Mouse (Mus musculus) neural tube, embryonic 11.5 days (tissue): ENCODE measurements around the gene Zfp423. TPM values are rescaled to one million over a fixed set of nuclear protein-coding genes. Genes with fewer than 3 reads are reported as not detected.

Experiments used
- ATAC-seq: fragments of 200-750 bp; cut with Nextera tagmentation; 2 replicates; pipeline ENCODE4 v1.8.0; 2017; ENCODE audit warnings: moderate number of reproducible peaks, mild to moderate bottlenecking, moderate TSS enrichment, moderate library complexity; ENCODE audit not compliant: insufficient read depth, low FRiP score, low TSS enrichment
- DNase-seq: peaks from one replicate; pipeline ENCODE4 v3.0.0-alpha.2; 2015; ENCODE audit warnings: low spot score
- H3K27ac ChIP-seq: fragments of 300-500 bp; sonication (generic); 2 replicates; pipeline ENCODE4 v1.5.1; 2014; ENCODE audit warnings: low read depth, mild to moderate bottlenecking, low read length
- H3K27me3 ChIP-seq: fragments of 300-500 bp; sonication (generic); 2 replicates; pipeline ENCODE4 v1.6.1; 2014; ENCODE audit warnings: mild to moderate bottlenecking, low read length, mixed read lengths; ENCODE audit not compliant: control insufficient read depth, insufficient read depth
- H3K36me3 ChIP-seq: fragments of 300-500 bp; sonication (generic); 2 replicates; pipeline ENCODE4 v1.6.1; 2014; ENCODE audit warnings: mild to moderate bottlenecking, low read length, moderate library complexity, mixed read lengths; ENCODE audit not compliant: control insufficient read depth, insufficient read depth
- H3K4me1 ChIP-seq: fragments of 300-500 bp; sonication (generic); 2 replicates; pipeline ENCODE4 v1.6.1; 2014; ENCODE audit warnings: low read length, mixed read lengths; ENCODE audit not compliant: control insufficient read depth, insufficient read depth
- H3K4me2 ChIP-seq: fragments of 300-500 bp; sonication (generic); 2 replicates; pipeline ENCODE4 v1.6.1; 2014; ENCODE audit warnings: low read depth, mild to moderate bottlenecking, moderate library complexity
- H3K4me3 ChIP-seq: fragments of 300-500 bp; sonication (generic); 2 replicates; pipeline ENCODE4 v1.5.1; 2014; ENCODE audit warnings: low read depth, low read length
- H3K9ac ChIP-seq: fragments of 300-500 bp; sonication (generic); 2 replicates; pipeline ENCODE4 v1.6.1; 2014; ENCODE audit warnings: mild to moderate bottlenecking, low read length
- H3K9me3 ChIP-seq: fragments of 300-500 bp; sonication (generic); 2 replicates; pipeline ENCODE4 v1.6.1; 2016; ENCODE audit warnings: low read length; ENCODE audit not compliant: control insufficient read depth
- WGBS: fragments of 180-500 bp; shearing (Covaris S2); extraction: QIAGEN DNeasy Blood & Tissue Kit; methylation state at CpG from one replicate; pipeline ENCODE4 v1.1.7; 2014; 5-methylcytosine and 5-hydroxymethylcytosine counted together
- polyA plus RNA-seq: library from polyadenylated mRNA; unstranded; fragments of >200 nt; fragmentation: Nextera tagmentation; extraction: Ambion mirVana; gene quantifications from 2 replicates; pipeline ENCODE4 v1.2.1, GENCODE M21; 2014

The Zfp423 gene
- polyA plus RNA-seq, 1 experiment from 2014 or later = 40.7 TPM

GRCm38 (mm10) chr8:87957871-87958450 is 1.4 kb downstream of the Zfp423 start:
- Histone ChIP-seq H3K4me1 (peaks cover 48% of the 10 kb centered on the region), H3K27me3 (peaks cover 7% of the 10 kb centered on the region; the same call in 1 of the 2 replicates), H3K4me3 (peak overlapping the region; percentile 95), H3K9ac (peak overlapping the region; percentile 96), H3K4me2 (peak overlapping the region; percentile 92), H3K9me3 (no peaks in the 10 kb centered on the region), H3K36me3 (no peaks in the 10 kb centered on the region), H3K27ac (peak overlapping the region; percentile 98)
- ATAC-seq = no peak; the same call in 1 of the 2 replicates
- under 1% methylated on average over 20 of the region's 20 CpGs for WGBS
- DNase-seq = peak; percentile 46

GRCm38 (mm10) chr8:87956001-87956400 is 3.4 kb downstream of the Zfp423 start:
- ATAC-seq (no peak), DNase-seq (no peak)
- H3K27me3 ChIP-seq = no peaks in the 10 kb centered on the region; the same call in 1 of the 2 replicates
- no peaks in the 10 kb centered on the region for H3K36me3 ChIP-seq
- no peaks in the 10 kb centered on the region for H3K9me3 ChIP-seq
- H3K4me2 ChIP-seq = no peak overlapping the region
- WGBS = 59% methylated on average over 5 of the region's 5 CpGs
- H3K9ac ChIP-seq = no peak overlapping the region
- H3K27ac ChIP-seq = no peak overlapping the region
- peaks cover 36% of the 10 kb centered on the region for H3K4me1 ChIP-seq
- H3K4me3 ChIP-seq = no peak overlapping the region

- Histone ChIP-seq H3K9me3 (no peaks in the 10 kb centered on the region), H3K4me3 (no peak overlapping the region), H3K4me1 (peaks cover 36% of the 10 kb centered on the region), H3K27me3 (no peaks in the 10 kb centered on the region), H3K9ac (no peak overlapping the region), H3K27ac (no peak overlapping the region), H3K36me3 (no peaks in the 10 kb centered on the region), H3K4me2 (no peak overlapping the region)
- 13% methylated on average over 5 of the region's 5 CpGs for WGBS
- ATAC-seq (no peak), DNase-seq (peak; percentile 17)
Observed at GRCm38 (mm10) chr8:87953473-87953872, 5.9 kb downstream of the Zfp423 start.

- H3K27ac ChIP-seq = no peak overlapping the region
Observed at GRCm38 (mm10) chr8:87952298-87952697, 7.1 kb downstream of the Zfp423 start.

GRCm38 (mm10) chr8:87944225-87944934 is 15.0 kb downstream of the Zfp423 start:
- Histone ChIP-seq H3K27me3 (no peaks in the 10 kb centered on the region), H3K4me3 (no peak overlapping the region), H3K4me2 (peak overlapping the region; percentile 81), H3K9ac (peak overlapping the region; percentile 60), H3K36me3 (no peaks in the 10 kb centered on the region), H3K4me1 (peaks cover 34% of the 10 kb centered on the region), H3K27ac (no peak overlapping the region; the same call in 1 of the 2 replicates), H3K9me3 (no peaks in the 10 kb centered on the region)
- peak; percentile 51 for DNase-seq
- 24% methylated on average over 5 of the region's 5 CpGs for WGBS
- ATAC-seq = 0 out of 2 replicates have a peak, but pooled peaks have one; percentile 24

More at GRCm38 (mm10) chr8:87952298-87952697, 7.1 kb downstream of the Zfp423 start:
- no peaks in the 10 kb centered on the region for H3K36me3 ChIP-seq
- H3K9me3 ChIP-seq = no peaks in the 10 kb centered on the region
- H3K27me3 ChIP-seq = no peaks in the 10 kb centered on the region
- H3K4me3 ChIP-seq = no peak overlapping the region
- WGBS = 78% methylated on average over 6 of the region's 6 CpGs
- DNase-seq (no peak), ATAC-seq (no peak)
- peaks cover 32% of the 10 kb centered on the region for H3K4me1 ChIP-seq
- H3K9ac ChIP-seq = no peak overlapping the region
- H3K4me2 ChIP-seq = no peak overlapping the region

- Histone ChIP-seq H3K9me3 (no peaks in the 10 kb centered on the region), H3K27ac (no peak overlapping the region), H3K9ac (peak overlapping the region; percentile 60), H3K27me3 (no peaks in the 10 kb centered on the region), H3K4me3 (peak overlapping the region; percentile 34), H3K36me3 (no peaks in the 10 kb centered on the region), H3K4me1 (peaks cover 41% of the 10 kb centered on the region), H3K4me2 (peak overlapping the region; percentile 81)
- ATAC-seq = peak; percentile 63
- WGBS = 1% methylated on average over 42 of the region's 42 CpGs
- DNase-seq = peak; percentile 42
Observed at GRCm38 (mm10) chr8:87943651-87944091, 15.7 kb downstream of the Zfp423 start.

- 37% methylated on average over 6 of the region's 6 CpGs for WGBS
- no peaks in the 10 kb centered on the region for H3K27me3 ChIP-seq
- no peak overlapping the region for H3K4me2 ChIP-seq
- H3K9ac ChIP-seq = no peak overlapping the region
- H3K27ac ChIP-seq = no peak overlapping the region
- peaks cover 56% of the 10 kb centered on the region for H3K4me1 ChIP-seq
- H3K4me3 ChIP-seq = no peak overlapping the region
- ATAC-seq = no peak
- DNase-seq = no peak
- H3K36me3 ChIP-seq = no peaks in the 10 kb centered on the region
- no peaks in the 10 kb centered on the region for H3K9me3 ChIP-seq
Observed at GRCm38 (mm10) chr8:87940646-87941045, 18.7 kb downstream of the Zfp423 start.

- H3K36me3 ChIP-seq = no peaks in the 10 kb centered on the region
- WGBS = 10% methylated on average over 8 of the region's 8 CpGs
- peak overlapping the region; percentile 65 for H3K27ac ChIP-seq
- H3K9ac ChIP-seq = no peak overlapping the region; the same call in 1 of the 2 replicates
- H3K27me3 ChIP-seq = no peaks in the 10 kb centered on the region
- H3K4me2 ChIP-seq = peak overlapping the region; percentile 40
- ATAC-seq (no peak), DNase-seq (no peak)
- no peak overlapping the region for H3K4me3 ChIP-seq
- no peaks in the 10 kb centered on the region for H3K9me3 ChIP-seq
- H3K4me1 ChIP-seq = peaks cover 53% of the 10 kb centered on the region
Observed at GRCm38 (mm10) chr8:87939308-87939936, 20.0 kb downstream of the Zfp423 start.
